Mouse (Mus musculus) heart, embryonic 15.5 days (tissue): Measurements from ENCODE around the gene Nxpe5. TPM values are rescaled to one million over a fixed set of nuclear protein-coding genes. Genes with fewer than 3 reads are reported as not detected.
A peak's percentile ranks its signal among the peaks of the same experiment; 100 is the strongest.

Experiments
- ATAC-seq: fragments of 200-750 bp; cut with Nextera tagmentation; replicated peaks from 2 replicates; pipeline ENCODE4 v1.8.0; 2017; ENCODE audit warnings: low read depth, moderate TSS enrichment; ENCODE audit not compliant: insufficient number of reproducible peaks, insufficient read depth, low FRiP score
- H3K27ac ChIP-seq: fragments of 300-500 bp; sonication (generic); 2 replicates; pipeline ENCODE4 v1.5.1; 2015; ENCODE audit warnings: mild to moderate bottlenecking, inconsistent platforms
- H3K27me3 ChIP-seq: fragments of 300-500 bp; sonication (generic); 2 replicates; pipeline ENCODE4 v1.6.1; 2015; ENCODE audit warnings: inconsistent platforms
- H3K36me3 ChIP-seq: fragments of 300-500 bp; sonication (generic); 2 replicates; pipeline ENCODE4 v1.6.1; 2015; ENCODE audit warnings: mild to moderate bottlenecking, inconsistent platforms
- H3K4me1 ChIP-seq: fragments of 300-500 bp; sonication (generic); replicated peaks from 2 replicates; pipeline ENCODE4 v1.6.1; 2015; ENCODE audit warnings: inconsistent platforms
- H3K4me2 ChIP-seq: fragments of 300-500 bp; sonication (generic); 2 replicates; pipeline ENCODE4 v1.6.1; 2015; ENCODE audit warnings: inconsistent platforms, mild to moderate bottlenecking, moderate library complexity
- H3K4me3 ChIP-seq: fragments of 300-500 bp; sonication (generic); 2 replicates; pipeline ENCODE4 v1.5.1; 2015; ENCODE audit warnings: mild to moderate bottlenecking, inconsistent platforms
- H3K9ac ChIP-seq: fragments of 300-500 bp; sonication (generic); 2 replicates; pipeline ENCODE4 v1.6.1; 2015; ENCODE audit warnings: mild to moderate bottlenecking, inconsistent platforms
- H3K9me3 ChIP-seq: fragments of 300-500 bp; sonication (generic); replicated peaks from 2 replicates; pipeline ENCODE4 v1.6.1; 2016; ENCODE audit warnings: inconsistent platforms
- WGBS: fragments of 180-500 bp; shearing (Covaris S2); methylation state at CpG from one replicate; pipeline ENCODE4 v1.1.7; 2015; ENCODE audit warnings: mixed read lengths; 5-methylcytosine and 5-hydroxymethylcytosine counted together
- polyA plus RNA-seq: library from polyadenylated mRNA; unstranded; fragments of >200 nt; fragmentation: Nextera tagmentation; extraction: Ambion mirVana; gene quantifications from 2 replicates; pipeline ENCODE4 v1.2.1, GENCODE M21; 2015

Gene Nxpe5
- polyA plus RNA-seq, 1 experiment from 2014 or later: not detected

DNA sequence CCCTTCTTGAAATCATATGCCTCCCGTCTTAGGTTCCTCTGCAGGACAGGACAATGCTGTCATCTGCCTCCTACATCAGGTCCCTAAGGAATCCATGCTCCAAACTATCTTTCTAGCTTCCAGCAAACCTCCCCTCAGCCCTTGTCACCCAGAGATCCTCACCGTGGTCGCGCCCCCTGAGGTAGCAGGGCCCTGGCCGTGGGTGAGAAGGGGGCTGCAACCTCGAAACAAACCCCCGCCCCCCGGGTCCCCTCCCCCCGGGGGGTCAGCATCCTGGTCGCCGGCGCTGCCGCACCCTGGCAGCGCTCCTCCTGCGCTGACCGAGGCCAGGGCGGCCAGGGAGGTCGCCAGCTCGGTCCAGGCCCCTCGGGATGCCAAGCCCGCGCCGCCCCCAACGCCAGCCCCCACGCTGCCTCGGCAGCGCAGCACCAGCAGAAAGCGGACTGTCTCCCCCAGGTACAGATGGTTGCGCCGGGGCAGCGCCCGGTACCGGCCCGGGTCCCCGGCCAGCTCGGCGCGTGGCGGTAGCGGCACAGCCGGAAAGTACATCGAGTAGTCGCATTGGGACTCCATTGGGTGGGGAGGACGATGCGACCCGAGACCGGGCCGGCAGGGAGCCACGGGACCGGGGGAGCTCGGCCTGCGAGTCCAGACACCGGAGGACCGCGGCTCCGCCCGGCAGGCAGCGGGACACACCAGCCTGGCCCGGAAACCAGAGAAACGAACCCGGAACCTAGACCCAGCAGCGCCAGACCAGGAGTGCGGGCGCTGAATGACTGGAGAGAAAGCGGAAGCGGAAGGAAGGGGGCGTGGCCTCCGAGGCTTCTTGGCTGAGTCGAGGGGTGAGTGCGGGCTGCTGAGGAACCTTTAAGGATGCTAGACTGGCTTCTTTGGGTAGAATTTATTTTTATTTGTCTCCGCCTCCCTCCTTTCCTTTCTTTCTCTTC is 37.8 kb downstream of the Nxpe5 start, which contains the start of gene BC037034:
BC037034 (minus strand) TSS at position 774 of the 947 bp plus-strand sequence.
- peak within 1 kb of the TSS; percentile 74 for H3K27ac ChIP-seq
- peak within 1 kb of the TSS; percentile 68 for H3K4me3 ChIP-seq
- H3K9ac ChIP-seq: peak within 1 kb of the TSS; percentile 90
- WGBS: under 1% methylated on average over 70 of the region's 71 CpGs
- peaks cover 40% of the 10 kb centered on the region for H3K4me1 ChIP-seq
- no peaks in the 10 kb centered on the region for H3K27me3 ChIP-seq
- peak; percentile 84 for ATAC-seq
- H3K36me3 ChIP-seq: peaks cover 27% of the 10 kb centered on the region
- H3K4me2 ChIP-seq: peak within 1 kb of the TSS; percentile 93
- H3K9me3 ChIP-seq: no peaks in the 10 kb centered on the region

DNA sequence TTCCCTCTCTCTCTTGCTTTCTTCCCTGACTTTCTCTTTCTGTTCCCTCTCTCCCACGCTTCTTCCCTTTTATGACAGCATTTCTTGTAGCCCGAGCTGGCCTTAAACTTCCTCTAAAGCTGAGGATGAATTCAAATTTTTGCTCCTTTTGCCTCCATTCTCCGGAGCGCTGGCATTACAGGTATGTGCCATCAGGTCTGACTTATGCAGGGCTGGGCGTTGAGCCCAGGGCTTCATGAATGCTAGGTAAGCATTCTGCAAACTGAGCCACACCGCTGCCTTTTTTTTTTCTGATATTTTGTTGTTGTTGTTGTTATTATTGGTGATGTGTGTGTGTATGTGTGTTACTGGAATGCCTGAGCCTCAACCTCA is 38.5 kb downstream of the Nxpe5 start:
- peak overlapping the region; percentile 93 for H3K4me2 ChIP-seq
- WGBS: 11% methylated on average over 6 of the region's 6 CpGs
- peaks cover 34% of the 10 kb centered on the region for H3K4me1 ChIP-seq
- H3K4me3 ChIP-seq: peak overlapping the region; percentile 68
- ATAC-seq: no peak
- peaks cover 21% of the 10 kb centered on the region; the same call in 1 of the 2 replicates for H3K36me3 ChIP-seq
- peak overlapping the region; percentile 90 for H3K9ac ChIP-seq
- no peaks in the 10 kb centered on the region for H3K27me3 ChIP-seq
- H3K9me3 ChIP-seq: no peaks in the 10 kb centered on the region
- H3K27ac ChIP-seq: peak overlapping the region; percentile 74; the same call in 1 of the 2 replicates

DNA sequence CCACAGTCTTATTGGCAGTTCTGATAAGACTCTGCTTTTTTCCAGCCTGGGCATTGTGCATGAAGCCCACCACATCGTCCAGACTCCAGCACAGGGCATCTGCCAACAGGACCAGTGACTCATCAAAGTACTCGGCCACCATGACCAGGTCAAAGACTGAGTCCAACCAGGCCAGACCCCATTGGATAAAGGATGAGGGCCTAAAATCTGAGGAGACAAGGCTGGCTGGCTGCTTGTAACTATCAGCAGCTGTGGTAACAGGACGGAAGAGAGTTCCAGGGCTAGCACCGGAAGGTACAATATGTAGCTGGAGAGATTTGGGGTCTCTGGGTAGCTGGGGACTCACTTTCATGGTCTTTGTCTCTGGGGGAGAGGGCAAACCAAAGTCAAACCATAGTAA is 40.0 kb downstream of the Nxpe5 start:
- no peak for ATAC-seq
- no peak overlapping the region for H3K4me2 ChIP-seq
- no peaks in the 10 kb centered on the region for H3K9me3 ChIP-seq
- WGBS: 89% methylated on average over 4 of the region's 4 CpGs
- no peak overlapping the region for H3K4me3 ChIP-seq
- no peak overlapping the region for H3K9ac ChIP-seq
- H3K4me1 ChIP-seq: peaks cover 21% of the 10 kb centered on the region
- H3K27me3 ChIP-seq: peaks cover 2% of the 10 kb centered on the region
- no peak overlapping the region for H3K27ac ChIP-seq
- H3K36me3 ChIP-seq: peaks cover 6% of the 10 kb centered on the region; the same call in 1 of the 2 replicates

- H3K9me3 ChIP-seq: no peaks in the 10 kb centered on the region
- no peak overlapping the region for H3K4me3 ChIP-seq
- no peak overlapping the region for H3K9ac ChIP-seq
- H3K36me3 ChIP-seq: peaks cover 3% of the 10 kb centered on the region; the same call in 1 of the 2 replicates
- H3K27me3 ChIP-seq: peaks cover 16% of the 10 kb centered on the region
- 91% methylated on average over 3 of the region's 3 CpGs for WGBS
- no peak for ATAC-seq
- H3K4me2 ChIP-seq: no peak overlapping the region
- H3K27ac ChIP-seq: no peak overlapping the region
- peaks cover 17% of the 10 kb centered on the region for H3K4me1 ChIP-seq
Measured at GRCm38 (mm10) chr5:138267114-138267513, 41.4 kb downstream of the Nxpe5 start.

GRCm38 (mm10) chr5:138268980-138269379 is 43.3 kb downstream of the Nxpe5 start:
- peaks cover 3% of the 10 kb centered on the region; the same call in 1 of the 2 replicates for H3K36me3 ChIP-seq
- H3K27ac ChIP-seq: no peak overlapping the region
- peaks cover 28% of the 10 kb centered on the region for H3K27me3 ChIP-seq
- H3K4me3 ChIP-seq: no peak overlapping the region
- peaks cover 8% of the 10 kb centered on the region for H3K4me1 ChIP-seq
- no peak overlapping the region for H3K9ac ChIP-seq
- WGBS: 63% methylated on average over 4 of the region's 4 CpGs
- H3K4me2 ChIP-seq: no peak overlapping the region
- H3K9me3 ChIP-seq: no peaks in the 10 kb centered on the region
- no peak for ATAC-seq

DNA sequence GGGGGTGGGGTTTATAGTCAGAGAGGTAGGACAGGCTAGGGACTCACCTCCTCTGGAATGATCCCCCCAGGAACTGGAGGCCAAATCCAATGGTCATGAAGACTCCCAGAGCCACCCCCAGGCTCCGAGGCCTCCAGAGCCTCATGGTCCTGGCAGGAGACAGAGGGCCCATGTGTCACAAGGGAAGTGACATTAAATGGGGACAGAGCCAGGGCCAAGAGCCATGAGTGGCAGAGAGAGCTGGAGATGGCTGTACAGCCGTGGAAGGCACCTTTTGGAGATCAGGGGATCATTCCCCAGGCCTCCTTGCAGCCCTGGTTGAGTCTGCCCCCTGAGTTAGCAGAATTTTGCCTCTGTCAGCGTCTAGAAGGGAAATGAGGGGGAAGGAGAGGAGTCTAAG is 45.5 kb downstream of the Nxpe5 start:
- no peak for ATAC-seq
- no peak overlapping the region for H3K27ac ChIP-seq
- H3K4me3 ChIP-seq: no peak overlapping the region
- H3K36me3 ChIP-seq: no peaks in the 10 kb centered on the region; the same call in 1 of the 2 replicates
- no peak overlapping the region for H3K4me2 ChIP-seq
- H3K27me3 ChIP-seq: peaks cover 34% of the 10 kb centered on the region
- H3K4me1 ChIP-seq: peaks cover 10% of the 10 kb centered on the region; the same call in 1 of the 2 replicates
- H3K9me3 ChIP-seq: no peaks in the 10 kb centered on the region
- H3K9ac ChIP-seq: no peak overlapping the region
- WGBS: 40% methylated on average over 3 of the region's 3 CpGs

GRCm38 (mm10) chr5:138272409-138272923 is 46.8 kb downstream of the Nxpe5 start, which contains the start of gene Gal3st4:
Gal3st4 (minus strand) TSS chr5:138272840.
- peak within 1 kb of the TSS; percentile 10 for H3K4me3 ChIP-seq
- no peak for ATAC-seq
- H3K27ac ChIP-seq: peak within 1 kb of the TSS; percentile 47
- peaks cover 34% of the 10 kb centered on the region for H3K27me3 ChIP-seq
- 0 out of 2 replicates have a peak within 1 kb of the TSS, but pooled peaks have one; percentile 8 for H3K9ac ChIP-seq
- no peaks in the 10 kb centered on the region for H3K9me3 ChIP-seq
- H3K4me2 ChIP-seq: peak within 1 kb of the TSS; percentile 37
- 3% methylated on average over 12 of the region's 12 CpGs for WGBS
- peaks cover 10% of the 10 kb centered on the region; the same call in 1 of the 2 replicates for H3K4me1 ChIP-seq
- H3K36me3 ChIP-seq: no peaks in the 10 kb centered on the region

DNA sequence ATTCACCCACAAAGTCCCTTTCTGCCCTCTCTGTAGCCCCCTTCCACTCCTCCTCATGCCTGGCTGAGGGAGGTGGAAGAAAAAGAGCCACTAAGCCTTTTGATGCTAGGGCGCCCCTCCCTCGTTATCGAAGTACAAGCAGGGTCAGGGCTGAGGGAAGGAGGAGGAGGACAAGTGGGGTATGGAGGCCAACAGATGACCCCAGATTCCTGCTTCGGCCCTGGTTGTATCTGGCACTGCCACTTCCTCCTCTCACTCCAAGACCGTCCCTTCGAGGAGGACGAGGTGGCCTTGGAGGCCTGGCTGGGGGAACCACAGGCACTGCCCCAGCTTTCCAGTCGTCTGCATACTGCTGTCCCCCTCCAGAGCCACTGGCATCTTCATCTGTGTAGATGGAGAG is 48.5 kb downstream of the Nxpe5 start:
- H3K36me3 ChIP-seq: no peaks in the 10 kb centered on the region
- ATAC-seq: no peak
- H3K4me1 ChIP-seq: peaks cover 12% of the 10 kb centered on the region; the same call in 1 of the 2 replicates
- no peak overlapping the region for H3K27ac ChIP-seq
- H3K27me3 ChIP-seq: peaks cover 34% of the 10 kb centered on the region
- no peak overlapping the region for H3K4me3 ChIP-seq
- H3K9ac ChIP-seq: no peak overlapping the region
- H3K4me2 ChIP-seq: no peak overlapping the region
- WGBS: 71% methylated on average over 8 of the region's 8 CpGs
- H3K9me3 ChIP-seq: no peaks in the 10 kb centered on the region

DNA sequence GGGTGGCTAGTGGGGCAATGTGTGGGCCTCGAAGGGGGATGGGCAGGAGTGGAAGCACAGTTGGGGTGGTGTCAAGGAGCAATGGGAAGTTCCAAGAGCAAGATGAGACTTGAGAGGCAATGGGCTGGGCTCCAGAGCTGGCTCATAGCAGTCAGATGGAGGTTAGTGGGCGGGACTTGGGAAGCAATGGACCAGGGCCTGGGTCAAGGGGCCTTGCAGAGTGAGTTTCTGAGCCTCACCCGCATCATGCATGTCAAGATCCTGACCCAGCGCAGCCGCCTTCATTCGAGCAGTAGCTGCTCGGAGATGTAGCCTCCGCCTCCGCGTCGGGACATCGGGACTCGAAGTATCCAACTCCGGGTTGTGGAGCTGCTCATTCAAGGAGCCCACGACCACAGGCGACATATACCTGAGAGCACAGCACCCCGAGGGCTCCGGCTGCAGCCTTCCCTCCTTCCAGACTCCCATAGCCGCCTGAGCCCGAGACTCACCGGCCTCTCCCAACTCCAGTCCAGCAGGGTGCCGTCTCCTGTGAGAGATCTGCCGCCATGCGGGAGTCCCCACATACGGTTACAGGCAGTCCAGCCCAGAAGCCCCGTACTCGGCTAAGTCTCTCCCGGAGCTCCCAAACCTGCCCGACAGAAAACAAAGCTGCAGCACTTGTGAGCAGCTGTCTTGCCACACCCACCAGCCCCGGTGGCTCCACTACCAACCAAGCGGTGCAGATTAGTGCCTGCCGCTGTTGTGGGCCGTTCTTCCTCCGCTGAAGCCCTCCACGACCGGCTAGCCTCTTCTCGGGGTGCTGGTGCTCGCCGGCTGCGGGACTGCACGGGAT is 49.7 kb downstream of the Nxpe5 start:
- peak overlapping the region; percentile 32 for H3K4me3 ChIP-seq
- 38% methylated on average over 41 of the region's 41 CpGs for WGBS
- peaks cover 22% of the 10 kb centered on the region for H3K4me1 ChIP-seq
- no peaks in the 10 kb centered on the region for H3K36me3 ChIP-seq
- no peak overlapping the region for H3K27ac ChIP-seq
- no peak for ATAC-seq
- no peaks in the 10 kb centered on the region for H3K9me3 ChIP-seq
- peaks cover 34% of the 10 kb centered on the region for H3K27me3 ChIP-seq
- H3K9ac ChIP-seq: peak overlapping the region; percentile 38; the same call in 1 of the 2 replicates
- H3K4me2 ChIP-seq: peak overlapping the region; percentile 60

DNA sequence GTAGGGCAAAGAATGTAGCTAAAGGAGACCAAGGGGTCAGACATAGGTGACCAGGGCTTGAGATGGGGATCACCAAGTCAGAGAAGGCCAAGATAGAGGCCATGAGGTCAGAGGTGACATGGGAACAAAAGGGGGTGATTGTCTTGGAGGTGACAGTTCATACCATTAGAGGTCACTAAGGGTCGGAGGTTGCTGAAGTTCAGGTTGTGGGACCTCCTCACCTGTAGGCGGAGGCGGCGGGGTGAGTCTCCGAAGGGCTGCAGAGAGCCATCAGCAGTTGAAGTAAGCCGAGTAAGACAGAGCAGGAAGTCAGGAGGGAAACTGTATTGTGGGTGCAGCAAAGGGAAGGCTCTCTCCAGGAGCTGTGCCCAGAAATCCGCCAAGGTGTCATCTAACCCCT is 52.3 kb downstream of the Nxpe5 start:
- H3K4me1 ChIP-seq: peaks cover 21% of the 10 kb centered on the region
- H3K9ac ChIP-seq: no peak overlapping the region
- peaks cover 12% of the 10 kb centered on the region; the same call in 1 of the 2 replicates for H3K27me3 ChIP-seq
- WGBS: 87% methylated on average over 7 of the region's 7 CpGs
- ATAC-seq: no peak
- H3K36me3 ChIP-seq: no peaks in the 10 kb centered on the region
- no peak overlapping the region for H3K4me2 ChIP-seq
- H3K27ac ChIP-seq: no peak overlapping the region
- no peaks in the 10 kb centered on the region for H3K9me3 ChIP-seq
- no peak overlapping the region for H3K4me3 ChIP-seq
